Mouse (Mus musculus) thymus, postnatal 25 days (tissue): ENCODE data around the gene Sept5.

ENCODE experiments used
- DNase-seq: peaks from one replicate; pipeline ENCODE4 v3.0.0; 2022

Sept5 gene

GRCm38 (mm10) chr16:18632059-18632458 is 2.3 kb upstream of the Sept5 start:
- DNase-seq, result no peak

GRCm38 (mm10) chr16:18631141-18631540 is 1.4 kb upstream of the Sept5 start:
- DNase-seq, result no peak

GRCm38 (mm10) chr16:18630291-18630690 is 537 bp upstream of the Sept5 start:
- DNase-seq, result no peak

- DNase-seq, result no peak
Observed at GRCm38 (mm10) chr16:18628948-18629340, 810 bp downstream of the Sept5 start.

GRCm38 (mm10) chr16:18628206-18628947 is 1.4 kb downstream of the Sept5 start:
- no peak for DNase-seq

- no peak for DNase-seq
Observed at GRCm38 (mm10) chr16:18627163-18627562, 2.6 kb downstream of the Sept5 start.

GRCm38 (mm10) chr16:18626376-18626878 is 3.3 kb downstream of the Sept5 start, which contains the start of gene Gm49601:
TSS of gene Gm49601 (minus strand) at chr16:18626427.
- peak; percentile 85 for DNase-seq

- DNase-seq, result no peak
Observed at GRCm38 (mm10) chr16:18625791-18626311, 3.9 kb downstream of the Sept5 start.

GRCm38 (mm10) chr16:18625097-18625496 is 4.7 kb downstream of the Sept5 start:
- no peak for DNase-seq

GRCm38 (mm10) chr16:18624641-18625040 is 5.1 kb downstream of the Sept5 start:
- no peak for DNase-seq

GRCm38 (mm10) chr16:18623751-18624540 is 5.8 kb downstream of the Sept5 start:
- DNase-seq, result no peak

GRCm38 (mm10) chr16:18622916-18623750 is 6.6 kb downstream of the Sept5 start:
- DNase-seq, result no peak

GRCm38 (mm10) chr16:18622019-18622418 is 7.7 kb downstream of the Sept5 start, which contains the start of gene Gp1bb:
TSS of gene Gp1bb (minus strand) at chr16:18622403.
- DNase-seq, result no peak

GRCm38 (mm10) chr16:18621362-18622001 is 8.3 kb downstream of the Sept5 start:
- DNase-seq, result no peak

GRCm38 (mm10) chr16:18620601-18621361 is 9.0 kb downstream of the Sept5 start:
- no peak for DNase-seq

GRCm38 (mm10) chr16:18620201-18620600 is 9.6 kb downstream of the Sept5 start:
- DNase-seq, result no peak

- no peak for DNase-seq
Observed at GRCm38 (mm10) chr16:18619110-18619509, 10.6 kb downstream of the Sept5 start.

GRCm38 (mm10) chr16:18618297-18618696 is 11.5 kb downstream of the Sept5 start:
- DNase-seq, result no peak

GRCm38 (mm10) chr16:18617370-18618065 is 12.2 kb downstream of the Sept5 start:
- DNase-seq, result peak; percentile 88

GRCm38 (mm10) chr16:18613301-18613700 is 16.5 kb downstream of the Sept5 start:
- DNase-seq, result no peak

- no peak for DNase-seq
Observed at GRCm38 (mm10) chr16:18611752-18612151, 18.0 kb downstream of the Sept5 start.
